Mouse (Mus musculus): ENCODE data around the gene Spaar.

Gene Spaar

GRCm38 (mm10) chr4:43798936-43799335 is 69.1 kb downstream of the Spaar start:
- no peak for DNase-seq (ENCODE audit: low spot score in 2 of 2)

Measured in urinary bladder, adult 18-20 months (tissue).